9 mouse cellular contexts compared by ENCODE assay signal in the genomic region with DNA sequence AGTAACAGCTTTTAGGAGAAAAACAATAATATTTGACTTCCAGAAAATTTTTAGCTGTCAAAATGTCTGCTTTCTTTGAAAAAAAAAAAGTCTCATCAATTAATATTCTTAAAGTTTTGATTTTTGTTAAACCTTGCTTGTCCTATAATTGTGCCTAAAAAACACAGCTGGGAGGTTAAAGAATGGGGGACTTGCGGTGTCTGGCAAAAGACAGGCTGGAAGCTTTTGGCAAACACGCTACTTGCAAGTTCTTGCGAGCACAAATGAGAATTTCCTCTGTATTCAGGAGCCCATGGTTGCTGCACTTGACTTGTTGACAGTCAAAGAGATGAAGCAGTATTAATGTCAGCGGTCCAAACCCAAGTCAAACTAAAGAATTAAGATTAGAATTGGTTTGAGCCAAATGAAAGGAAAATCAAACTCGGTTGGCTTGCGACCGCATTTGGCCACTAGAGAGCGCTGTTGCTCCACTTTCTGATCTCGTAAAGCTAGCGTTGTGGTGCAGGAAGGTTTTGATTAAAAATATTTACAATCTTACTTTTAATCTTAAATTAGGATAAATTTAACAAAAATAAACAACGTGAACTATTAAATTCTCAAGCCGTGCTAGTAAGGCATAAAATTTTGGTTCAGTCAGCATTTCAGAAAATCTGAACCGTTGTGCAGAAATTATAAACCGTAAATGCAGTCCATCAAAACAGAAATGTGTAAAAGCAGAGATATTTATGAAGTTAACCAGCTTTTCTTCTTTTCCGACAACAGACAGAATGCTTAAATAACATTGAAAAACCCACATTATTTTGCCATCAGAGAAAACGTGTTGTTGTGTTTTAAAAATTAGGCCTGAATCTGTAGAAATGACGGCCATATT. TPM values are rescaled to one million over a fixed set of nuclear protein-coding genes. Genes with fewer than 3 reads are reported as not detected.
A peak's percentile ranks its signal among the peaks of the same experiment; 100 is the strongest.
DNase-seq lines count a peak whose midpoint lies in the region; ATAC-seq and TF ChIP-seq lines count a peak whose summit lies in the region.
"Had no signal": no experiment of that assay in that cellular context is flagged by ENCODE, and none has a peak within 500 bp of the region (broad histone marks: within the 10 kb centered on the region; RNA-seq: fewer than 3 reads in every experiment).

No protein-coding gene starts in this region.

- H3K27ac ChIP-seq in forebrain, embryonic 14.5 days (ENCODE audit: low read depth, low read length), result no peak overlapping the region
- no peak overlapping the region for H3K27ac ChIP-seq in forebrain, embryonic 13.5 days
- no peak overlapping the region for H3K27ac ChIP-seq in bone marrow macrophage, adult 2 months (ENCODE audit: insufficient read depth, low read depth, low read length)

- H3K9me3 ChIP-seq in forebrain, embryonic 14.5 days (replicated peaks; ENCODE audit: control insufficient read depth, low read length), result no peaks in the 10 kb centered on the region
- H3K9me3 ChIP-seq in forebrain, embryonic 13.5 days (replicated peaks), result no peaks in the 10 kb centered on the region

- 12% methylated on average over 17 of the region's 17 CpGs for WGBS in forebrain, embryonic 14.5 days
- 11% methylated on average over 17 of the region's 17 CpGs for WGBS in forebrain, embryonic 13.5 days

- no peak overlapping the region for H3K9ac ChIP-seq in forebrain, embryonic 14.5 days (ENCODE audit: low read length)
- no peak overlapping the region for H3K9ac ChIP-seq in forebrain, embryonic 13.5 days

- no peak overlapping the region for H3K4me2 ChIP-seq in forebrain, embryonic 14.5 days (ENCODE audit: low read length)
- H3K4me2 ChIP-seq in forebrain, embryonic 13.5 days, result no peak overlapping the region

- peak; percentile 90 for DNase-seq in forebrain, embryonic 14.5 days (ENCODE audit: low spot score)
- peak; percentile 79 for DNase-seq in B cell, adult 2 months
- DNase-seq in frontal cortex, postnatal 14 days (ENCODE audit: low spot score in 2 of 2), result peak; percentile 39 to 80
- DNase-seq in layer of hippocampus, adult 8-10 months (ENCODE audit: low spot score in 2 of 2), result peak; percentile 35 to 82
- peak; percentile 86 for DNase-seq in lung, postnatal 14 days
- DNase-seq in spleen, postnatal 10 days (ENCODE audit: low spot score in 2 of 2), result peak; percentile 44 to 77

- TF ChIP-seq POLR2A in bone marrow macrophage, adult 2 months (IDR thresholded peaks at IDR 0.05; ENCODE audit: borderline replicate concordance, low read depth, low read length), result no peak

- no peaks in the 10 kb centered on the region for H3K36me3 ChIP-seq in forebrain, embryonic 14.5 days (ENCODE audit: control insufficient read depth, insufficient read depth, low read length)
- no peaks in the 10 kb centered on the region for H3K36me3 ChIP-seq in forebrain, embryonic 13.5 days (ENCODE audit: poor library complexity, severe bottlenecking)

- peaks cover 96% of the 10 kb centered on the region for H3K27me3 ChIP-seq in forebrain, embryonic 14.5 days (replicated peaks; ENCODE audit: control insufficient read depth, insufficient read depth, low read length)
- peaks cover 98% of the 10 kb centered on the region for H3K27me3 ChIP-seq in forebrain, embryonic 13.5 days

- peak; percentile 92 for TF ChIP-seq CTCF in bone marrow macrophage, adult 2 months (IDR thresholded peaks at IDR 0.05; ENCODE audit: low read depth, low read length)

- ATAC-seq in forebrain, embryonic 14.5 days, result no peak
- ATAC-seq in forebrain, embryonic 13.5 days, result no peak

- H3K4me1 ChIP-seq in forebrain, embryonic 14.5 days (ENCODE audit: control insufficient read depth, insufficient read depth, low read length), result peaks cover 12% of the 10 kb centered on the region; the same call in 1 of the 2 replicates
- peaks cover 26% of the 10 kb centered on the region for H3K4me1 ChIP-seq in forebrain, embryonic 13.5 days
- H3K4me1 ChIP-seq in bone marrow macrophage, adult 2 months (ENCODE audit: control insufficient read depth, insufficient read depth, low read length), result no peaks in the 10 kb centered on the region

- H3K4me3 ChIP-seq in forebrain, embryonic 14.5 days (ENCODE audit: low read depth, low read length), result no peak overlapping the region
- H3K4me3 ChIP-seq in forebrain, embryonic 13.5 days, result no peak overlapping the region
- no peak overlapping the region for H3K4me3 ChIP-seq in bone marrow macrophage, adult 2 months (ENCODE audit: insufficient read depth, low read length)

RNA-seq across cellular contexts. Expression of a gene that starts 2.2 kb away (rescaled TPM):
- polyA plus RNA-seq in forebrain, embryonic 14.5 days (2014; fragmentation: Nextera tagmentation; extraction: Ambion mirVana), result 0.09 TPM in 1 of 2 replicates, not detected in the other
- not detected in 2 replicates for polyA plus RNA-seq in forebrain, embryonic 13.5 days (2015; fragmentation: Nextera tagmentation; extraction: Ambion mirVana)
- not detected in 2 replicates for polyA plus RNA-seq in bone marrow macrophage, adult 2 months (2012; ENCODE audit: insufficient read depth, insufficient read length, missing spikeins)
- total RNA-seq in layer of hippocampus, adult 8-10 months (2022), result not detected

RNA-seq across cellular contexts. Expression of a gene that starts 4.7 kb away (rescaled TPM):
- polyA plus RNA-seq in forebrain, embryonic 14.5 days (2014; fragmentation: Nextera tagmentation; extraction: Ambion mirVana), result not detected in 2 replicates
- polyA plus RNA-seq in forebrain, embryonic 13.5 days (2015; fragmentation: Nextera tagmentation; extraction: Ambion mirVana), result not detected in 2 replicates
- not detected in 2 replicates for polyA plus RNA-seq in bone marrow macrophage, adult 2 months (2012; ENCODE audit: insufficient read depth, insufficient read length, missing spikeins)
- total RNA-seq in layer of hippocampus, adult 8-10 months (2022), result not detected
- polyA plus RNA-seq: liver, embryonic 16.5 days had no signal

RNA-seq across cellular contexts. Expression of a gene that starts 9.5 kb away (rescaled TPM):
- not detected in 2 replicates for polyA plus RNA-seq in forebrain, embryonic 14.5 days (2014; fragmentation: Nextera tagmentation; extraction: Ambion mirVana)
- not detected in 2 replicates for polyA plus RNA-seq in forebrain, embryonic 13.5 days (2015; fragmentation: Nextera tagmentation; extraction: Ambion mirVana)
- not detected in 2 replicates for polyA plus RNA-seq in bone marrow macrophage, adult 2 months (2012; ENCODE audit: insufficient read depth, insufficient read length, missing spikeins)
- total RNA-seq in layer of hippocampus, adult 8-10 months (2022), result not detected

RNA-seq across cellular contexts. Expression of a gene that starts 9.5 kb away (rescaled TPM):
- not detected in 2 replicates for polyA plus RNA-seq in forebrain, embryonic 14.5 days (2014; fragmentation: Nextera tagmentation; extraction: Ambion mirVana)
- not detected in 2 replicates for polyA plus RNA-seq in forebrain, embryonic 13.5 days (2015; fragmentation: Nextera tagmentation; extraction: Ambion mirVana)
- not detected in 2 replicates for polyA plus RNA-seq in bone marrow macrophage, adult 2 months (2012; ENCODE audit: insufficient read depth, insufficient read length, missing spikeins)
- not detected for total RNA-seq in layer of hippocampus, adult 8-10 months (2022)
- polyA plus RNA-seq: liver, embryonic 16.5 days had no signal

RNA-seq across cellular contexts. Expression of a gene that starts 10.5 kb away (rescaled TPM):
- not detected in 2 replicates for polyA plus RNA-seq in forebrain, embryonic 14.5 days (2014; fragmentation: Nextera tagmentation; extraction: Ambion mirVana)
- not detected in 2 replicates for polyA plus RNA-seq in forebrain, embryonic 13.5 days (2015; fragmentation: Nextera tagmentation; extraction: Ambion mirVana)
- not detected in 2 replicates for polyA plus RNA-seq in bone marrow macrophage, adult 2 months (2012; ENCODE audit: insufficient read depth, insufficient read length, missing spikeins)
- not detected for total RNA-seq in layer of hippocampus, adult 8-10 months (2022)
- polyA plus RNA-seq: liver, embryonic 16.5 days had no signal
